Mouse (Mus musculus) layer of hippocampus, postnatal 36 days (tissue): ENCODE results near the gene Ica1. TPM values are rescaled to one million over a fixed set of nuclear protein-coding genes. Genes with fewer than 3 reads are reported as not detected.

Source experiments
- DNase-seq, 2 experiments: peaks; one replicate each; pipeline ENCODE4 v3.0.0; 2022
- total RNA-seq, 2 experiments: library from RNA; stranded (reverse); gene quantifications; 2 replicates each; pipeline ENCODE4 v1.2.3; 2021

The Ica1 gene
- 10 to 100 TPM; 56.3 to 61.7 TPM for total RNA-seq

- DNase-seq, result no peak
These were observed at the start of gene Ica1 for GRCm38 (mm10) chr6:8778296-8778649. Gene Ica1 (minus strand): TSS chr6:8778488.

GRCm38 (mm10) chr6:8819866-8820265 lies 41.6 kb upstream of the Ica1 start:
- DNase-seq, result no peak

- DNase-seq, result no peak
These were observed 36.2 kb upstream of the Ica1 start for GRCm38 (mm10) chr6:8814332-8815002.

- no peak for DNase-seq
These were observed 24.4 kb upstream of the Ica1 start for GRCm38 (mm10) chr6:8802561-8803150.

GRCm38 (mm10) chr6:8792385-8792784 lies 14.1 kb upstream of the Ica1 start:
- no peak for DNase-seq

GRCm38 (mm10) chr6:8791781-8792180 lies 13.5 kb upstream of the Ica1 start:
- no peak for DNase-seq

- DNase-seq, result no peak
These were observed 2.3 kb upstream of the Ica1 start for GRCm38 (mm10) chr6:8780618-8781017.

- DNase-seq, result peak; percentile 69 to 75
These were observed 635 bp downstream of the Ica1 start for GRCm38 (mm10) chr6:8777411-8778295.

- DNase-seq, result no peak
These were observed 6.7 kb downstream of the Ica1 start for GRCm38 (mm10) chr6:8771539-8771938.

GRCm38 (mm10) chr6:8770341-8770740 lies 7.9 kb downstream of the Ica1 start:
- no peak for DNase-seq

GRCm38 (mm10) chr6:8769803-8770202 lies 8.5 kb downstream of the Ica1 start:
- no peak for DNase-seq

- no peak for DNase-seq
These were observed 11.6 kb downstream of the Ica1 start for GRCm38 (mm10) chr6:8766652-8767051.

GRCm38 (mm10) chr6:8765801-8766200 lies 12.5 kb downstream of the Ica1 start:
- peak; percentile 11 to 23 for DNase-seq

- DNase-seq, result no peak
These were observed 13.2 kb downstream of the Ica1 start for GRCm38 (mm10) chr6:8765064-8765463.

GRCm38 (mm10) chr6:8760708-8761294 lies 17.5 kb downstream of the Ica1 start:
- DNase-seq, result no peak

- DNase-seq, result no peak
These were observed 18.4 kb downstream of the Ica1 start for GRCm38 (mm10) chr6:8759901-8760300.

GRCm38 (mm10) chr6:8755760-8756276 lies 22.5 kb downstream of the Ica1 start:
- DNase-seq, result no peak

- DNase-seq, result no peak
These were observed 23.8 kb downstream of the Ica1 start for GRCm38 (mm10) chr6:8754486-8754885.

GRCm38 (mm10) chr6:8753723-8754036 lies 24.6 kb downstream of the Ica1 start:
- DNase-seq, result no peak

GRCm38 (mm10) chr6:8752984-8753722 lies 25.1 kb downstream of the Ica1 start:
- DNase-seq, result no peak

- DNase-seq, result no peak
These were observed 33.4 kb downstream of the Ica1 start for GRCm38 (mm10) chr6:8744886-8745285.

- no peak for DNase-seq
These were observed 34.0 kb downstream of the Ica1 start for GRCm38 (mm10) chr6:8744273-8744785.
